Mouse (Mus musculus) forebrain, embryonic 11.5 days (tissue): ENCODE measurements at regions not wholly inside any gene's neighbourhood (a gene's known extent, or its start where the extent isn't known, plus 50 kb on each side); places are given as distances from the start of the nearest gene placed in this dataset.

Experiments
- ATAC-seq: fragments of 200-750 bp; cut with Nextera tagmentation; replicated peaks from 2 replicates; pipeline ENCODE4 v1.8.0; 2017; ENCODE audit warnings: moderate TSS enrichment; ENCODE audit not compliant: low FRiP score
- DNase-seq: peaks from one replicate; pipeline ENCODE4 v3.0.0-alpha.2; 2017; ENCODE audit warnings: low spot score
- H3K27ac ChIP-seq: fragments of 300-500 bp; sonication (generic); 2 replicates; pipeline ENCODE4 v1.5.1; 2014; ENCODE audit warnings: low read depth, low read length
- H3K27me3 ChIP-seq: fragments of 300-500 bp; sonication (generic); 2 replicates; pipeline ENCODE4 v1.6.1; 2014; ENCODE audit warnings: mild to moderate bottlenecking, low read length, mixed read lengths; ENCODE audit not compliant: control insufficient read depth, insufficient read depth
- H3K36me3 ChIP-seq: fragments of 300-500 bp; sonication (generic); 2 replicates; pipeline ENCODE4 v1.6.1; 2014; ENCODE audit warnings: mild to moderate bottlenecking, low read length, moderate library complexity, mixed read lengths; ENCODE audit not compliant: control insufficient read depth, insufficient read depth
- H3K4me1 ChIP-seq: fragments of 300-500 bp; sonication (generic); replicated peaks from 2 replicates; pipeline ENCODE4 v1.6.1; 2014; ENCODE audit warnings: low read length, mixed read lengths; ENCODE audit not compliant: control insufficient read depth, insufficient read depth
- H3K4me2 ChIP-seq: fragments of 300-500 bp; sonication (generic); 2 replicates; pipeline ENCODE4 v1.6.1; 2014; ENCODE audit warnings: low read depth, mild to moderate bottlenecking, low read length, moderate library complexity, mixed read lengths; ENCODE audit not compliant: severe bottlenecking
- H3K4me3 ChIP-seq: fragments of 300-500 bp; sonication (generic); 2 replicates; pipeline ENCODE4 v1.5.1; 2014; ENCODE audit warnings: low read depth, low read length
- H3K9ac ChIP-seq: fragments of 300-500 bp; sonication (generic); 2 replicates; pipeline ENCODE4 v1.6.1; 2014; ENCODE audit warnings: low read length
- H3K9me3 ChIP-seq: fragments of 300-500 bp; sonication (generic); 2 replicates; pipeline ENCODE4 v1.6.1; 2016; ENCODE audit warnings: low read length, mixed read lengths; ENCODE audit not compliant: control insufficient read depth
- WGBS: fragments of 180-500 bp; shearing (Covaris S2); extraction: QIAGEN DNeasy Blood & Tissue Kit; methylation state at CpG from one replicate; pipeline ENCODE4 v1.1.7; 2014; 5-methylcytosine and 5-hydroxymethylcytosine counted together

GRCm38 (mm10) chr11:44066176-44066575, 165.2 kb upstream of the Adra1b start:
- WGBS: 88% methylated on average over 2 of the region's 2 CpGs
- no peak overlapping the region for H3K4me3 ChIP-seq
- no peaks in the 10 kb centered on the region for H3K27me3 ChIP-seq
- ATAC-seq (no peak), DNase-seq (no peak)
- H3K9me3 ChIP-seq: no peaks in the 10 kb centered on the region
- H3K9ac ChIP-seq: no peak overlapping the region
- H3K4me2 ChIP-seq: no peak overlapping the region
- H3K27ac ChIP-seq: no peak overlapping the region
- H3K36me3 ChIP-seq: no peaks in the 10 kb centered on the region
- H3K4me1 ChIP-seq: no peaks in the 10 kb centered on the region

- H3K4me1 ChIP-seq: no peaks in the 10 kb centered on the region
- no peak for DNase-seq
- 77% methylated on average over 3 of the region's 3 CpGs for WGBS
- no peak for ATAC-seq
- H3K27ac ChIP-seq: no peak overlapping the region
- no peak overlapping the region for H3K9ac ChIP-seq
- H3K4me2 ChIP-seq: no peak overlapping the region
- no peaks in the 10 kb centered on the region for H3K27me3 ChIP-seq
- no peak overlapping the region for H3K4me3 ChIP-seq
- H3K9me3 ChIP-seq: no peaks in the 10 kb centered on the region
- H3K36me3 ChIP-seq: no peaks in the 10 kb centered on the region
Measured at GRCm38 (mm10) chr11:44083716-44084115, 182.7 kb upstream of the Adra1b start.

GRCm38 (mm10) chr11:44086951-44087350, 185.9 kb upstream of the Adra1b start:
- ATAC-seq: no peak
- Histone ChIP-seq H3K9ac (no peak overlapping the region), H3K4me1 (no peaks in the 10 kb centered on the region), H3K27me3 (no peaks in the 10 kb centered on the region), H3K9me3 (no peaks in the 10 kb centered on the region), H3K27ac (no peak overlapping the region), H3K4me2 (no peak overlapping the region), H3K36me3 (no peaks in the 10 kb centered on the region), H3K4me3 (no peak overlapping the region)
- WGBS: 74% methylated on average over 2 of the region's 2 CpGs
- no peak for DNase-seq

GRCm38 (mm10) chr11:44089514-44089913, 188.5 kb upstream of the Adra1b start:
- Histone ChIP-seq H3K4me2 (no peak overlapping the region), H3K36me3 (no peaks in the 10 kb centered on the region), H3K9me3 (no peaks in the 10 kb centered on the region), H3K9ac (no peak overlapping the region), H3K27me3 (no peaks in the 10 kb centered on the region), H3K27ac (no peak overlapping the region), H3K4me3 (no peak overlapping the region), H3K4me1 (no peaks in the 10 kb centered on the region)
- DNase-seq (no peak), ATAC-seq (no peak)
- 82% methylated on average over 9 of the region's 9 CpGs for WGBS

GRCm38 (mm10) chr11:44095280-44095679, 194.3 kb upstream of the Adra1b start:
- WGBS: 79% methylated on average over 4 of the region's 4 CpGs
- no peak for ATAC-seq
- Histone ChIP-seq H3K27me3 (no peaks in the 10 kb centered on the region), H3K36me3 (no peaks in the 10 kb centered on the region), H3K4me3 (no peak overlapping the region), H3K4me2 (no peak overlapping the region), H3K27ac (no peak overlapping the region), H3K9ac (no peak overlapping the region), H3K4me1 (no peaks in the 10 kb centered on the region), H3K9me3 (no peaks in the 10 kb centered on the region)
- no peak for DNase-seq

- Histone ChIP-seq H3K36me3 (no peaks in the 10 kb centered on the region), H3K4me2 (no peak overlapping the region), H3K4me1 (no peaks in the 10 kb centered on the region), H3K27me3 (no peaks in the 10 kb centered on the region), H3K9ac (no peak overlapping the region), H3K27ac (no peak overlapping the region), H3K9me3 (no peaks in the 10 kb centered on the region), H3K4me3 (no peak overlapping the region)
- 85% methylated on average over 5 of the region's 5 CpGs for WGBS
- ATAC-seq: no peak
- DNase-seq: no peak
Measured at GRCm38 (mm10) chr11:44103188-44103840, 202.3 kb upstream of the Adra1b start.

- Histone ChIP-seq H3K4me2 (no peak overlapping the region), H3K36me3 (no peaks in the 10 kb centered on the region), H3K9me3 (no peaks in the 10 kb centered on the region), H3K27ac (no peak overlapping the region), H3K9ac (no peak overlapping the region), H3K4me1 (no peaks in the 10 kb centered on the region), H3K4me3 (no peak overlapping the region), H3K27me3 (no peaks in the 10 kb centered on the region)
- no peak for ATAC-seq
- DNase-seq: no peak
Measured at GRCm38 (mm10) chr11:44103841-44104191, 202.8 kb upstream of the Adra1b start.

- H3K36me3 ChIP-seq: no peaks in the 10 kb centered on the region
- 81% methylated on average over 1 of the region's 1 CpGs for WGBS
- H3K4me3 ChIP-seq: no peak overlapping the region
- H3K4me1 ChIP-seq: no peaks in the 10 kb centered on the region
- no peak overlapping the region for H3K9ac ChIP-seq
- H3K9me3 ChIP-seq: no peaks in the 10 kb centered on the region
- DNase-seq (no peak), ATAC-seq (no peak)
- H3K4me2 ChIP-seq: no peak overlapping the region
- H3K27ac ChIP-seq: no peak overlapping the region
- no peaks in the 10 kb centered on the region for H3K27me3 ChIP-seq
Measured at GRCm38 (mm10) chr11:44106231-44106630, 205.2 kb upstream of the Adra1b start.

- no peak for ATAC-seq
- 59% methylated on average over 5 of the region's 5 CpGs for WGBS
- Histone ChIP-seq H3K4me1 (no peaks in the 10 kb centered on the region), H3K27me3 (no peaks in the 10 kb centered on the region), H3K9me3 (no peaks in the 10 kb centered on the region), H3K27ac (no peak overlapping the region), H3K9ac (no peak overlapping the region), H3K36me3 (no peaks in the 10 kb centered on the region), H3K4me3 (no peak overlapping the region), H3K4me2 (no peak overlapping the region)
- no peak for DNase-seq
Measured at GRCm38 (mm10) chr11:44111525-44111924, 210.5 kb upstream of the Adra1b start.
